Mouse (Mus musculus): ENCODE data around the gene Rere.
A peak's percentile ranks its signal among the peaks of the same experiment; 100 is the strongest.
"Not testable (repeated sequence)": the region's sequence is repeated elsewhere in the genome, so short reads cannot be mapped to it uniquely, and the experiment has no call there.

Gene Rere

GRCm38 (mm10) chr4:150461427-150462189 lies 180.2 kb downstream of the Rere start:
- peak; percentile 69 for DNase-seq (ENCODE audit: low spot score)

- DNase-seq (ENCODE audit: low spot score) = no peak
These were observed 180.9 kb downstream of the Rere start for GRCm38 (mm10) chr4:150462367-150462766.

GRCm38 (mm10) chr4:150465759-150466158 lies 184.3 kb downstream of the Rere start:
- DNase-seq (ENCODE audit: low spot score) = peak; percentile 72

GRCm38 (mm10) chr4:150469274-150469673 lies 187.8 kb downstream of the Rere start:
- no peak for DNase-seq (ENCODE audit: low spot score)

- no peak for DNase-seq (ENCODE audit: low spot score)
These were observed 189.4 kb downstream of the Rere start for GRCm38 (mm10) chr4:150470674-150471328.

GRCm38 (mm10) chr4:150472751-150473436 lies 191.4 kb downstream of the Rere start:
- no peak for DNase-seq (ENCODE audit: low spot score)

GRCm38 (mm10) chr4:150473437-150474070 lies 192.1 kb downstream of the Rere start:
- no peak for DNase-seq (ENCODE audit: low spot score)

GRCm38 (mm10) chr4:150474086-150474485 lies 192.6 kb downstream of the Rere start:
- no peak for DNase-seq (ENCODE audit: low spot score)

GRCm38 (mm10) chr4:150476258-150476657 lies 194.8 kb downstream of the Rere start:
- DNase-seq (ENCODE audit: low spot score) = no peak

- DNase-seq (ENCODE audit: low spot score) = no peak
These were observed 196.6 kb downstream of the Rere start for GRCm38 (mm10) chr4:150478006-150478405.

GRCm38 (mm10) chr4:150483081-150483480 lies 201.6 kb downstream of the Rere start:
- not testable (repeated sequence) for DNase-seq (ENCODE audit: low spot score)

- DNase-seq (ENCODE audit: low spot score) = no peak
These were observed 204.7 kb downstream of the Rere start for GRCm38 (mm10) chr4:150486097-150486496.

- no peak for DNase-seq (ENCODE audit: low spot score)
These were observed 205.7 kb downstream of the Rere start for GRCm38 (mm10) chr4:150487109-150487508.

- DNase-seq (ENCODE audit: low spot score) = no peak
These were observed 206.8 kb downstream of the Rere start for GRCm38 (mm10) chr4:150488096-150488748.

GRCm38 (mm10) chr4:150488767-150489166 lies 207.3 kb downstream of the Rere start:
- no peak for DNase-seq (ENCODE audit: low spot score)

GRCm38 (mm10) chr4:150490050-150490449 lies 208.6 kb downstream of the Rere start:
- no peak for DNase-seq (ENCODE audit: low spot score)

GRCm38 (mm10) chr4:150491710-150492109 lies 210.3 kb downstream of the Rere start:
- no peak for DNase-seq (ENCODE audit: low spot score)

GRCm38 (mm10) chr4:150493258-150493937 lies 212.0 kb downstream of the Rere start:
- DNase-seq (ENCODE audit: low spot score) = no peak

- DNase-seq (ENCODE audit: low spot score) = not testable (repeated sequence)
These were observed 212.5 kb downstream of the Rere start for GRCm38 (mm10) chr4:150493938-150494330.

- no peak for DNase-seq (ENCODE audit: low spot score)
These were observed 214.1 kb downstream of the Rere start for GRCm38 (mm10) chr4:150495568-150495967.

- no peak for DNase-seq (ENCODE audit: low spot score)
These were observed 223.0 kb downstream of the Rere start for GRCm38 (mm10) chr4:150504304-150505021.

Measured in c-Kit-positive CD71-positive TER-119-positive erythroid progenitor cells, embryonic 14.5 days (primary cell).